Mouse (Mus musculus): ENCODE results near the gene Eps8. TPM values are rescaled to one million over a fixed set of nuclear protein-coding genes. Genes with fewer than 3 reads are reported as not detected.

Eps8 gene
- 1.4 TPM for total RNA-seq (2023)

DNA sequence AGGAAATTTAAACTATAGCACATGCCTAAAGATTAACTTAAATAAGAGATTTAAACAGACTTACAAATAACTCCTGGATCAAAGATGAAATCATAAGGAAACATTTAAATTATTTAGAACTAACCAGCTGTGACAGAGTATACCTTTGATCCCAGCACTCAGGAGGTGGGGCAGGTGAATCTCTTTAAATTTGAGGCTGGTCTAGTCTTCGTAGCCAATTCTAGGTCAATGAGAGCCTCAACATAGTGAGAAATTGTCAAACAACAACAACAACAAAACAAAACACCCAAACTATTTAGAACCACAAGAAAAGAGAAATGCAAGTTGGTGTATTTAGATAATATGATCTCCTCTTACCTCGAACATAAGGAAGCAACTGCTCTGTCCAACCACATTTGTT, at the start of gene Eps8:
TSS of gene Eps8 (minus strand) at position 101 of the 400 bp plus-strand sequence.

Other genes with a start within 250 kb of the Eps8 start
- 90.8 TPM for gene Strap, start 80.2 kb upstream of the Eps8 start, total RNA-seq (2023)
- gene Dera, start 99.7 kb upstream of the Eps8 start, total RNA-seq (2023): 29.9 TPM